Mouse (Mus musculus) left cerebral cortex, adult 2 months (tissue): ENCODE measurements around the gene Gpr15. TPM values are rescaled to one million over a fixed set of nuclear protein-coding genes. Genes with fewer than 3 reads are reported as not detected.

Experiments
- DNase-seq, 2 experiments: peaks; one replicate each; pipeline ENCODE4 v3.0.0; 2021 to 2022; ENCODE audit warnings: low spot score in 2 of 2, mixed read lengths in 1 of 2; ENCODE audit errors: extremely low spot score in 1 of 2
- H3K27ac ChIP-seq: fragments of 200-600 bp; 2 replicates; pipeline ENCODE4 v1.8.1; 2022
- H3K4me3 ChIP-seq: fragments of 200-600 bp; 2 replicates; pipeline ENCODE4 v1.8.1; 2022
- CTCF ChIP-seq: fragments of 200-600 bp; IDR thresholded peaks from 2 replicates; pipeline ENCODE4 v1.8.1; 2022; ENCODE audit warnings: antibody characterized with exemption, mild to moderate bottlenecking, moderate library complexity
- intact Hi-C: fragments of 180-260 bp; cut with DNase I; formaldehyde crosslinking; loops from one replicate; pipeline ENCODE4 v1.15.1; 2025
- total RNA-seq, 2 experiments: library from RNA; stranded (reverse); gene quantifications; 2 replicates each; pipeline ENCODE4 v1.2.3; 2021

The Gpr15 gene
- total RNA-seq, 2 experiments from 2014 or later = not detected

DNA sequence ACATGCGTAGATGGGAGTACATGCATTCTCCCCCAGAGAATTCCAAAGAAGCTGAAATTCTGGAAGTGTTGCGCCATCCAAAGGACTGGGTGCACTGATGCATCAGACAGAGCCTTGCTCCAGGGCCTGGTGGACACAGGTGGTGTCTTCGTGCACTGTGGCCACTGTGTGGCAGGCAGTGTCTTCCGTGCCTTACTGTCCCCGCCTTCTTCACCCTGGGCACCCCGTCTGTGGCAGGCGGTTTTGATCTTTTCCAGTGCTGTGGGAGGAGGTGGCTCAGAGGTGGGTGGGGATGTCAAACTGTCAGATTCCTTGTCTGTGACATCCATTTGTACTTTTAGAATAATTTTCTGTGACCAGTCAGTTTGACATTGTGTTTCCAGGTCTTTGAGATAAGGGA lies 40.2 kb downstream of the Gpr15 start:
- H3K4me3 ChIP-seq = no peak overlapping the region
- no peak; the same call in 1 of the 2 replicates for TF ChIP-seq CTCF
- no peak for DNase-seq
- intact Hi-C loops = no loop called here
- no peak overlapping the region for H3K27ac ChIP-seq

DNA sequence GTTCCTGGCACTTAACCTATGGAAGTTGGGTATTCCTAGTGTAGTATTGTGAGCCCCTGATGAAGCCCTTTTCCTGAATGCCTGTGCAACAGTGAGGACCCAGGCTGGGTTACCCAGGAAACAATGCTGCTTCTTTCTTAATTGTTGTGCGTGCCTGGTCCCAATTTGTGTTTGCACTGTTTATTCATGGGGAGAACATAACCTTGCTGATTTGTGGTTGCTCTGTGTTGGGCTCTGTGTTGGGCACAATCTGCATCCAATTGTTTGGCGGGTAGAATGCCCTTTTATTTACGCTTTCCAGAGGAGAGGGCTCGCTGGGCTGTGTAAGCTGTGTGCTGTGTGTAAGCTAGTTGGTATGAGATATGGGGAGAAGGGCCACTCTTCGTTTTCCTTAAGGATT lies 41.4 kb downstream of the Gpr15 start:
- no peak for DNase-seq
- no peak for TF ChIP-seq CTCF
- intact Hi-C loops = no loop called here
- Histone ChIP-seq H3K4me3 (no peak overlapping the region), H3K27ac (no peak overlapping the region)

DNA sequence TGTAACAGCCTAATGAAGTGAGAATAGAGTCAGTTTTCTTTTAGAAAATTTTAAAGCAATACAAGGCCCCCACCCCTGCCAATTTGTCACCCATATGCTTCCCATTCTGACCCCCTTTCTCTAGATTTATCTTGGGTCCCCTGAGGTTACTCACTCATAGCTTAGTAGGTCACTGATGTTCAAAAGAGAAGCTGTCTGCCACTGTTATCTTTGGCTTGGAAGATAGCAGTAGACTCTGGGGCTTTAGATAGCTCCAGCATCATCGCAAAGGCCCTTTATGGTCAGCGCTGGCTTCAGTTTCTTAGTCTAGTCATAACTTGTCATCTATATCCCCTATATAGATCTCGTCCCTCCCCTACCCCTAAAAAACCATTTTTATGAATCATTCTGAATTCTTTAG lies 42.2 kb downstream of the Gpr15 start:
- intact Hi-C loops = no loop called here
- TF ChIP-seq CTCF = no peak
- Histone ChIP-seq H3K4me3 (no peak overlapping the region), H3K27ac (no peak overlapping the region)
- DNase-seq = no peak

DNA sequence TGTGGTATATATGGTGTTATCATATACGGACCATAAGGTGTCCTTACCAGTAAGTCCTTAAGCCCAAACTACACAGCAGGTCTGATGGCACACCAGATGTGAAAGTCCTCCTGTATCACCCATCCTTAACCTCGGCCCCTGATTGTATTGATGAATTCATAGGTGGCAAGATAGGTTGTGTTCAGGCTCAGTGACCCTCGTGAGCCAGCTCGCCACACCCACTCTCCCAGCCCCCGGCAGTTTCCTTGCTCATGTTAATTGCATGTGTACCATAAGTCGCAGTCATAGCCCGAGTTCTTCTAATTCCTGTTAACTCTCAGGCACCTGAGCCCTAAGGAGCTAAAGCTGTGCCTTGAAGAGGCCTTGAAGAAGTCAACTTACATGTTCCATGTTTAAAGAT lies 42.7 kb downstream of the Gpr15 start:
- intact Hi-C loops = no loop called here

DNA sequence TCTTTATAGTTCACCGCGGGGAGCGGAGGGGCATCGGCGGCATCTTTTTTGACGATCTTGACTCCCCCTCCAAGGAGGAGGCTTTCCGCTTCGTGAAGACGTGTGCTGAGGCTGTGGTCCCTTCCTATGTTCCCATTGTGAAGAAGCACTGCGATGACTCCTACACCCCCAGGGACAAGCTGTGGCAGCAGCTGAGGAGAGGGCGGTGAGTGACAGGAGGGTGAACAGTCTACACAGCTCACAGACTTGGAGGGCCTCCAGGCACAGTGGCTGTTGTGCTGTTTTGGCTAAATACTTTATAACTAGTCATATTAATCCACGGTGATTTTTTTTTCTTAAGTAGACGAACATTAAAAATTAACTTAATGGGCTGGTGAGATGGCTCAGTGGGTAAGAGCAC lies 43.6 kb downstream of the Gpr15 start:
- Histone ChIP-seq H3K27ac (no peak overlapping the region), H3K4me3 (no peak overlapping the region)
- intact Hi-C loops = no loop called here

More for the DNA sequence above, 42.7 kb downstream of the Gpr15 start:
- H3K4me3 ChIP-seq = no peak overlapping the region
- no peak overlapping the region for H3K27ac ChIP-seq
- DNase-seq = no peak
- TF ChIP-seq CTCF = no peak

DNA sequence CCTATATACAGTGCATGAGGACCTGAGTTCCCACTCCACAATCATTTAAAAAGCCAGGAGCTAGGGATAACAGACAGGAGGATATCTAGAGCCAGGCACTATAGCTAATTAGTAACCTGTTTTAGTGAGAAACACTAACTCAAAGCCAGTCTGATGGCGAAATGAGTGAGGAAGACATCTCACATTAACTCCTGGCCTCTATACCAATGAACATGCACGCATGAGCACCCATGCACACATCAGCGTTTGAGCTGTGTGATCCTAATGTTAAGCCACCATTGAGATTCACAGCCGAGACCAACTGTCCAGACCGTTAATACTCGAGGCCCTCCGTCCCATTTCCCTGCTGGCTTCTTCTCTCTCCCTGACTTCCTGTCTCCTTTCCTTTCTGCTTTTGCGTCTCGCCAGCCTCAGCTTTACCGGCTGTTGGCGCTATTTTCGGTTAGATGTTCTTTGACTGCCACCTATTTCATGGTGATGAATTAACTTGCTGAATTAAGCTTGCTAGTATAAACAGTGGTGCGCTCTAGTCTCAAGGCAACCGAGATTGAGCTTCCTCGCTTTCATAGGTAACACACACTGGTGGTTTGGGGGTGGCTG lies 45.0 kb downstream of the Gpr15 start:
- intact Hi-C loops = loop anchor here (5.0 kb wide), 1 partner anchor 728 kb away; no protein-coding TSS in a partner anchor
- Histone ChIP-seq H3K27ac (no peak overlapping the region), H3K4me3 (no peak overlapping the region)
- DNase-seq = peak in 1 of 2 experiments; percentile 3
- no peak for TF ChIP-seq CTCF

More for the DNA sequence above, 43.6 kb downstream of the Gpr15 start:
- TF ChIP-seq CTCF = no peak
- DNase-seq = no peak

DNA sequence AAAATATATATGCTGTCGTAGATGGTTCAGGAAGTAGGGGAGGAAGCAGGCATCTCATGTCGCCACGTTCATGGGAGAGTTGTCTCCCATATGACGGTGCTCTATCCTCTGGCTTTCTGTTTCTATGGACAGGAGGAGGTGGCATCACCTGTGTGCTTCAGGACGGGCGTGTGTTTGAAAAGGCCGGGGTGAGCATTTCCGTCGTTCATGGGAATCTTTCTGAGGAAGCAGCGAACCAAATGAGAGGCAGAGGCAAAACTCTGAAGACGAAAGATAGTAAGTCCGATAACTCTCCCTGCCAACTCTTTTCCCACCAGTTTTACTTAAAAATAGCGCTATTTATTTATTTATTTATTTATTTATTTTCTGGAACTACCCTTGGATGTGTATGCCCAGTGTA lies 46.5 kb downstream of the Gpr15 start:
- Histone ChIP-seq H3K27ac (no peak overlapping the region), H3K4me3 (no peak overlapping the region)
- TF ChIP-seq CTCF = no peak
- intact Hi-C loops = loop anchor here (5.0 kb wide), 1 partner anchor 730 kb away; no protein-coding TSS in a partner anchor
- peak in 1 of 2 experiments; percentile 4 for DNase-seq

DNA sequence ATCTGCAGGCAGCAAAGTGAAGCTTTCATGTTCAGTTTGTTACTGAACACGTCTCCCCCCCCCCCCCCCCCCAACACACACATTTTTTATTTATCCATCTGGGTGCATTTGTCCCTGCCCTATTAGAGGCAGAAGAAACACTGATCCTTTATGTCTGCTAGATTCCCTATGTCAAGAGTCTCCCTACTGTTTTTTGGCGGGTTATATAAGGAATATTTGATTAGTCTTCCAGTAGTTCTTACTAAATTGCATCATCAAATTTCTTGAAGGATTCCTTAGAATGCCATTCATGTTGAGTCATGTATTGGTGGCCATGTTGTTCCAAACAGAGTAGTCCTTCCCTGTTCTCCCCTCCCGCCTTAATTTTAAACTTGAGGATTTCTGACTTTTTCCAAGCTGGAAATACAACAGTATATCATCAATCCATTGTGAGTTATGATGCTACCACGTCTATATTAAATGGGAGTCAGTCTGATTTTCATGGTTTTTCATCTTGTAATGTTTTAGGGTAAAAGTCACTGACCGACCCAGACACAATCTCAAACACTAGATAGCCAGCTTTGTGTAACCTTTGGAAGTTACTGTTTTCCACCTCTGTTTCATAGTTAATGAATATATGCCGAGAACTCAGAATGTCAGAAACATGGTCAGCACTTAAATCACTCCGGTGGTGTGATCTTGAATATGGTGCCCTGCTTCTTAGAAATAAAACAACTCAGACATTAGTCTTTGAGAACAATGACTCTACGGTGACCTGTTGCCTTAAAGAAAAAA lies 47.5 kb downstream of the Gpr15 start:
- H3K27ac ChIP-seq = no peak overlapping the region
- no peak for TF ChIP-seq CTCF
- peak overlapping the region; percentile 99 for H3K4me3 ChIP-seq
- DNase-seq = peak in 1 of 2 experiments; percentile 1
- intact Hi-C loops = loop anchor here (5.0 kb wide), 1 partner anchor 731 kb away; no protein-coding TSS in a partner anchor

DNA sequence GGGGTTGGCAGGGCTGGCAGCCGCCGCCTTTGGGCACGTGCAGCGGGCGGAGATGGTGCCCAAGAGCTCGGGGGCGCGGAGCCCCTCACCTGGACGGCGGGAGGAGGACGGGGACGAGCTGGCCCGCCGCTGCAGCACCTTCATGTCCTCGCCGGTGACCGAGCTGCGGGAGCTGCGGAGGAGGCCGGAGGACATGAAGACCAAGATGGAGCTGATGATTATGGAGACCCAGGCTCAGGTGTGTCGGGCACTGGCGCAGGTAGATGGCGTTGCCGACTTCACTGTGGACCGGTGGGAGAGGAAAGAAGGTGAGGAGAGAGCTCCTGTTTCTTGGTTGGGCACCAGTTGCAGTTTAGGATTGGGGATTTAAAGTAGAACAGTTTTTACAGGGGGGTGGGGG lies 48.2 kb downstream of the Gpr15 start:
- peak overlapping the region; percentile 99 for H3K4me3 ChIP-seq
- H3K27ac ChIP-seq = peak overlapping the region; percentile 97
- no peak for DNase-seq
- TF ChIP-seq CTCF = no peak
- intact Hi-C loops = loop anchor here (1.0 to 5.0 kb wide), 2 partner anchors 57 to 732 kb away; partner anchors contain the start of gene Cldnd1

DNA sequence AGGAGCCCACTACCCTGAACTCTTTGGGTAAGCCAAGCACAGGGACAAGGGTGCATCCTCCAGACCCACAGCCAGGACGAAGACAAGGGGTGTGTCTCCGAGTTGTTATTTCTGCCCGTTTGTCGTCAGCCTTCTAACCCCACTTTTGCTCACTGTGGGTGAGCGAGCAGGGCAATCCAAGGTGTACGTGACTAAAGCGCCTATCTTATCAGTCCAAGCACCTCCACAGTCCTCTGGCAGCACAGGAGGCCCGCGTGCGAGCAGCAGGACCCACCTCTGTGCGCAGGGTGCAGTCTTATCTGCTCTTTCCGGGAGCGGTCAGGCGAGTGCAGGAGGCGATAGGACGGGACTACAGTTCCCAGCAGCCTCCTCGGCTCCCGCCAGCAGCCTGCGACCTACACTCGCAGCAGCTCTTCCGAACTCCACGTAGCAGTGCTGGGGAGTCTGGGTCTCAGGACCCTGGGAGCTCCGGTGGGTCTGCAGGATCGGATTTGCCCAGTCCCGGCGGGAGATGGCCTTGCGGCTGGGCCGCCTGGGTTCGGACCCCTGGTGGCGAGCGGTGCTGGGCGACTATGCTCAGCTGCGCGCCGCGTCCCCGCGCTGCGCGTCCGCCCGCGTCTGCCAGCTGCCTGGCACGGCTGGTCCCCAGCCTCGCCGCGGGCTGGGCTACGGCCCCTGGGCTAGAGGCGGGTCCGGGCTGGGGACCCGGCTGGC lies 48.8 kb downstream of the Gpr15 start, which contains the start of gene Cpox:
TSS of gene Cpox (plus strand) at position 376 of the 714 bp plus-strand sequence.
- peak within 1 kb of the TSS; percentile 99 for H3K4me3 ChIP-seq
- intact Hi-C loops = loop anchor here (1.0 to 5.0 kb wide), 2 partner anchors 57 to 732 kb away; partner anchors contain the start of gene Cldnd1

DNA sequence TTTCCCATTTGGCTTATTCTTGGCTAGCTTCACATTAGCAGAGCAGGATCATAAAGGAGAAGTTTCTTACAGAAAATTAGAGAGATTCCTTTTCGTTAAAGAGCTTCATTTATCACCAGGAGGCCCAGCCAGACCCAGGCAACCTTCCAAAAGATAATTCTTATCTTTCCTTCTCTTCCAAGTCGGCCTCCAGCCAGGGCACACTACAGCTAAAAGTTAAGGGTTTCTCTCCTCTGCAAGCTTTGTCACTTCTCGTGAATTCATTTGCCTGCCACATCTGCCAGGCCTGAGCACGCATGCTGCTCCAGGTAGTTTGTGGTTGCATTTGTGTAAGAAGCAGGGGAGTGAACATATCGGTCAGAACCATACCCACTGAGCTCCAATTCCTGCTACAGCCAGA lies 49.6 kb downstream of the Gpr15 start:
- peak overlapping the region; percentile 97 for H3K27ac ChIP-seq
- peak overlapping the region; percentile 99 for H3K4me3 ChIP-seq
- intact Hi-C loops = no loop called here
- TF ChIP-seq CTCF = no peak
- DNase-seq = peak in 1 of 2 experiments; percentile 5

More for the DNA sequence above, 48.8 kb downstream of the Gpr15 start, which contains the start of gene Cpox:
- peak; percentile 38 for TF ChIP-seq CTCF
- peak within 1 kb of the TSS; percentile 97 for H3K27ac ChIP-seq
- DNase-seq = peak; percentile 82 to 83
